ENCODE assay signal across 8 mouse cellular contexts in the genomic region with DNA sequence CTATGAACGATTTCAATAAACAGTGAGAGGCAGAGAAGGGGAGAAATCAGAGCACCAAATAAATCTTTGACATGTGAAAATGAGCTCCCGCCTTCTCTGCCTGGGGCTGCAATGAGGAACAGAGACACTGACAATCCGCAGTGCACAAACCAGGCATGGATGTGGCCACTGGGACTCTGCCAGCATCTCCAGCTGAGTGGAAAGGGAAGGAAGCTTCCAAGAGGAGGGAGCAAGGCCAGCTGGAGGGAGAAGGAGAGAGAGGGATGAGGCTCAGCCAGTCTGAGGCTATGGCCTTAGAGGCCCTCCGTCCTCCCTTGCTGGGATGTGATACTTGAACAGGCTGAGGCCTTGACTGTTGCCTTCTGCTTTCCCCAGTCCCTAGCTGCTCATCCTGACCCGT.
DNase-seq lines count a peak whose midpoint lies in the region; ATAC-seq and TF ChIP-seq lines count a peak whose summit lies in the region.

No protein-coding gene starts in this region.

- intact Hi-C loops in heart, adult 2 months (cut with DNase I), result no loop called here

- H3K79me2 ChIP-seq in heart, adult 2 months (replicated peaks; ENCODE audit: control insufficient read depth, insufficient read depth, low read length), result no peaks in the 10 kb centered on the region

- ATAC-seq in heart, embryonic 11.5 days (replicated peaks; ENCODE audit: insufficient number of reproducible peaks, low FRiP score, low TSS enrichment), result no peak
- peak; percentile 51 for ATAC-seq in embryonic facial prominence, embryonic 14.5 days (ENCODE audit: low read depth)
- ATAC-seq in kidney, postnatal 0 days (replicated peaks; ENCODE audit: low FRiP score, low read depth), result no peak
- ATAC-seq in stomach, embryonic 15.5 days (ENCODE audit: insufficient read depth, low FRiP score, low read depth), result peak; percentile 47
- ATAC-seq in hindbrain, embryonic 11.5 days (ENCODE audit: low FRiP score), result no peak
- no peak for ATAC-seq in granulocyte monocyte progenitor cell, adult 5-6 weeks (replicated peaks; ENCODE audit: poor library complexity, severe bottlenecking)

- H3K4me1 ChIP-seq in heart, adult 2 months (ENCODE audit: control insufficient read depth, insufficient read depth, low read length), result peaks cover 2% of the 10 kb centered on the region
- peaks cover 14% of the 10 kb centered on the region; the same call in 1 of the 2 replicates for H3K4me1 ChIP-seq in heart, embryonic 11.5 days (ENCODE audit: control insufficient read depth, insufficient read depth, low read length)
- peaks cover 47% of the 10 kb centered on the region for H3K4me1 ChIP-seq in embryonic facial prominence, embryonic 14.5 days (ENCODE audit: control insufficient read depth, insufficient read depth, low read length)
- peaks cover 15% of the 10 kb centered on the region for H3K4me1 ChIP-seq in kidney, postnatal 0 days (replicated peaks; ENCODE audit: insufficient read depth, low read length)
- H3K4me1 ChIP-seq in stomach, embryonic 15.5 days, result peaks cover 35% of the 10 kb centered on the region
- H3K4me1 ChIP-seq in hindbrain, embryonic 11.5 days (replicated peaks; ENCODE audit: control insufficient read depth, insufficient read depth, low read length), result peaks cover 6% of the 10 kb centered on the region; the same call in 1 of the 2 replicates

- TF ChIP-seq POLR2A in heart, adult 2 months (IDR thresholded peaks at IDR 0.05; ENCODE audit: insufficient read depth, low read depth, low read length), result no peak

- no peaks in the 10 kb centered on the region for H3K27me3 ChIP-seq in heart, adult 2 months (ENCODE audit: control insufficient read depth, insufficient read depth, low read length)
- no peaks in the 10 kb centered on the region for H3K27me3 ChIP-seq in heart, embryonic 11.5 days (ENCODE audit: control insufficient read depth, insufficient read depth, low read length)
- H3K27me3 ChIP-seq in embryonic facial prominence, embryonic 14.5 days (replicated peaks; ENCODE audit: control insufficient read depth, insufficient read depth, low read length), result no peaks in the 10 kb centered on the region
- no peaks in the 10 kb centered on the region for H3K27me3 ChIP-seq in kidney, postnatal 0 days (ENCODE audit: insufficient read depth, low read length)
- no peaks in the 10 kb centered on the region for H3K27me3 ChIP-seq in stomach, embryonic 15.5 days (replicated peaks)
- no peaks in the 10 kb centered on the region for H3K27me3 ChIP-seq in hindbrain, embryonic 11.5 days (ENCODE audit: control insufficient read depth, insufficient read depth, low read length)

- H3K27ac ChIP-seq in heart, adult 2 months, result no peak overlapping the region; the same call in 1 of the 2 replicates
- no peak overlapping the region for H3K27ac ChIP-seq in heart, embryonic 11.5 days (ENCODE audit: low read depth, low read length)
- H3K27ac ChIP-seq in embryonic facial prominence, embryonic 14.5 days (replicated peaks; ENCODE audit: low read depth, low read length), result peak overlapping the region; percentile 36
- H3K27ac ChIP-seq in kidney, postnatal 0 days, result peak overlapping the region; percentile 37; the same call in 1 of the 2 replicates
- H3K27ac ChIP-seq in stomach, embryonic 15.5 days, result peak overlapping the region; percentile 87
- H3K27ac ChIP-seq in hindbrain, embryonic 11.5 days (ENCODE audit: low read depth, low read length), result no peak overlapping the region

- peaks cover 5% of the 10 kb centered on the region; the same call in 1 of the 2 replicates for H3K9me3 ChIP-seq in heart, embryonic 11.5 days (replicated peaks; ENCODE audit: control insufficient read depth, low read length)
- no peaks in the 10 kb centered on the region for H3K9me3 ChIP-seq in embryonic facial prominence, embryonic 14.5 days (ENCODE audit: control insufficient read depth, low read length)
- H3K9me3 ChIP-seq in kidney, postnatal 0 days (replicated peaks; ENCODE audit: low read length), result no peaks in the 10 kb centered on the region
- no peaks in the 10 kb centered on the region for H3K9me3 ChIP-seq in stomach, embryonic 15.5 days
- H3K9me3 ChIP-seq in hindbrain, embryonic 11.5 days (ENCODE audit: control insufficient read depth, low read length), result no peaks in the 10 kb centered on the region

- peak; percentile 75 to 77 for DNase-seq in heart, adult 2 months
- peak; percentile 22 for DNase-seq in MN1 (ENCODE audit: low spot score)
- peak; percentile 92 for DNase-seq in embryonic facial prominence, embryonic 14.5 days (ENCODE audit: low spot score)
- DNase-seq in kidney, postnatal 0 days (ENCODE audit: low spot score), result peak; percentile 72
- DNase-seq in hindbrain, embryonic 11.5 days (ENCODE audit: low spot score), result no peak

- no peak for TF ChIP-seq CTCF in heart, adult 2 months (IDR thresholded peaks at IDR 0.05)
- TF ChIP-seq CTCF in kidney, postnatal 0 days (IDR thresholded peaks at IDR 0.05; ENCODE audit: low read depth), result no peak

- no peak overlapping the region for H3K4me3 ChIP-seq in heart, adult 2 months
- no peak overlapping the region for H3K4me3 ChIP-seq in heart, embryonic 11.5 days (ENCODE audit: low read depth, low read length)
- H3K4me3 ChIP-seq in embryonic facial prominence, embryonic 14.5 days (ENCODE audit: low read depth, low read length), result no peak overlapping the region
- H3K4me3 ChIP-seq in kidney, postnatal 0 days (replicated peaks; ENCODE audit: low read depth, low read length), result no peak overlapping the region
- no peak overlapping the region for H3K4me3 ChIP-seq in stomach, embryonic 15.5 days (replicated peaks)
- H3K4me3 ChIP-seq in hindbrain, embryonic 11.5 days (ENCODE audit: low read depth, low read length), result no peak overlapping the region

- WGBS in heart, adult 2 months, result 61% methylated on average over 5 of the region's 5 CpGs
- 67% methylated on average over 5 of the region's 5 CpGs for WGBS in heart, embryonic 11.5 days (ENCODE audit: insufficient replicate concordance)
- WGBS in embryonic facial prominence, embryonic 14.5 days, result 43% methylated on average over 5 of the region's 5 CpGs
- WGBS in kidney, postnatal 0 days, result 53% methylated on average over 5 of the region's 5 CpGs
- 36% methylated on average over 5 of the region's 5 CpGs for WGBS in stomach, embryonic 15.5 days
- WGBS in hindbrain, embryonic 11.5 days, result 87% methylated on average over 5 of the region's 5 CpGs

- no peak overlapping the region for H3K4me2 ChIP-seq in heart, embryonic 11.5 days
- H3K4me2 ChIP-seq in embryonic facial prominence, embryonic 14.5 days (ENCODE audit: low read depth, low read length), result no peak overlapping the region
- H3K4me2 ChIP-seq in kidney, postnatal 0 days (ENCODE audit: low read length), result no peak overlapping the region
- no peak overlapping the region for H3K4me2 ChIP-seq in stomach, embryonic 15.5 days
- H3K4me2 ChIP-seq in hindbrain, embryonic 11.5 days (replicated peaks; ENCODE audit: low read depth, low read length), result no peak overlapping the region

- H3K9ac ChIP-seq in heart, adult 2 months (ENCODE audit: low read depth, low read length), result no peak overlapping the region
- no peak overlapping the region for H3K9ac ChIP-seq in heart, embryonic 11.5 days (ENCODE audit: low read depth, low read length)
- H3K9ac ChIP-seq in embryonic facial prominence, embryonic 14.5 days (ENCODE audit: low read depth, low read length), result no peak overlapping the region
- no peak overlapping the region for H3K9ac ChIP-seq in kidney, postnatal 0 days (ENCODE audit: low read depth, low read length)
- no peak overlapping the region for H3K9ac ChIP-seq in stomach, embryonic 15.5 days
- no peak overlapping the region for H3K9ac ChIP-seq in hindbrain, embryonic 11.5 days (ENCODE audit: low read depth, low read length)

- 0 out of 2 replicates have a peak, but pooled peaks have one; percentile 32 for TF ChIP-seq EP300 in heart, adult 2 months (IDR thresholded peaks at IDR 0.05; ENCODE audit: insufficient read depth, low read depth, low read length)

- no peaks in the 10 kb centered on the region for H3K36me3 ChIP-seq in heart, adult 2 months (ENCODE audit: control insufficient read depth, insufficient read depth, low read length)
- no peaks in the 10 kb centered on the region for H3K36me3 ChIP-seq in heart, embryonic 11.5 days (ENCODE audit: control insufficient read depth, insufficient read depth, low read length)
- H3K36me3 ChIP-seq in embryonic facial prominence, embryonic 14.5 days (ENCODE audit: control insufficient read depth, insufficient read depth, low read length), result no peaks in the 10 kb centered on the region
- no peaks in the 10 kb centered on the region for H3K36me3 ChIP-seq in kidney, postnatal 0 days (ENCODE audit: insufficient read depth, low read length)
- H3K36me3 ChIP-seq in stomach, embryonic 15.5 days, result no peaks in the 10 kb centered on the region
- no peaks in the 10 kb centered on the region for H3K36me3 ChIP-seq in hindbrain, embryonic 11.5 days (ENCODE audit: control insufficient read depth, insufficient read depth, low read length)

Comparison
In these comparisons a context has a peak if more than half of its experiments do, and no peak if none do; other contexts are left out.
1. H3K27ac ChIP-seq: peak in embryonic facial prominence, embryonic 14.5 days (single experiment), kidney, postnatal 0 days (single experiment) and stomach, embryonic 15.5 days (single experiment); none in heart, adult 2 months (single experiment), heart, embryonic 11.5 days (single experiment) and hindbrain, embryonic 11.5 days (single experiment).
2. ATAC-seq: peak in embryonic facial prominence, embryonic 14.5 days (single experiment) and stomach, embryonic 15.5 days (single experiment); none in heart, embryonic 11.5 days (single experiment), kidney, postnatal 0 days (single experiment), hindbrain, embryonic 11.5 days (single experiment) and granulocyte monocyte progenitor cell, adult 5-6 weeks (single experiment).